Mouse (Mus musculus): ENCODE data around the gene Snap29. TPM values are rescaled to one million over a fixed set of nuclear protein-coding genes. Genes with fewer than 3 reads are reported as not detected.

The Snap29 gene
- polyA plus RNA-seq (2015; fragmentation: Nextera tagmentation; extraction: Ambion mirVana): 26.0 and 30.9 TPM in 2 replicates

- no peaks in the 10 kb centered on the region for H3K9me3 ChIP-seq (replicated peaks; ENCODE audit: control insufficient read depth, low read length, poor library complexity, severe bottlenecking)
- peak within 1 kb of the TSS; percentile 90 for H3K27ac ChIP-seq (ENCODE audit: low read length)
- peaks cover 30% of the 10 kb centered on the region for H3K4me1 ChIP-seq (ENCODE audit: control insufficient read depth, insufficient read depth, low read length)
- H3K27me3 ChIP-seq (ENCODE audit: control insufficient read depth, insufficient read depth, low read depth, low read length): no peaks in the 10 kb centered on the region
- ATAC-seq: peak; percentile 98
- H3K36me3 ChIP-seq (ENCODE audit: control insufficient read depth, insufficient read depth, low read length): no peaks in the 10 kb centered on the region
- under 1% methylated on average over 66 of the region's 69 CpGs for WGBS
- peak within 1 kb of the TSS; percentile 83 for H3K9ac ChIP-seq (ENCODE audit: low read depth, low read length)
- peak within 1 kb of the TSS; percentile 66 for H3K4me2 ChIP-seq (ENCODE audit: low read length)
- peak within 1 kb of the TSS; percentile 66 for H3K4me3 ChIP-seq (ENCODE audit: low read depth, low read length)
Observed at GRCm38 (mm10) chr16:17405736-17406443, at the start of gene Snap29, which contains the start of gene Pi4ka. Gene Snap29, plus strand, starts transcription at chr16:17405986. Gene Pi4ka, minus strand, starts transcription at chr16:17406314.

- Histone ChIP-seq H3K4me1 (ENCODE audit: control insufficient read depth, insufficient read depth, low read length) (no peaks in the 10 kb centered on the region), H3K27ac (ENCODE audit: low read length) (no peak overlapping the region), H3K27me3 (ENCODE audit: control insufficient read depth, insufficient read depth, low read depth, low read length) (no peaks in the 10 kb centered on the region), H3K9me3 (replicated peaks; ENCODE audit: control insufficient read depth, low read length, poor library complexity, severe bottlenecking) (no peaks in the 10 kb centered on the region), H3K4me2 (ENCODE audit: low read length) (no peak overlapping the region), H3K4me3 (ENCODE audit: low read depth, low read length) (no peak overlapping the region), H3K36me3 (ENCODE audit: control insufficient read depth, insufficient read depth, low read length) (peaks cover 42% of the 10 kb centered on the region), H3K9ac (ENCODE audit: low read depth, low read length) (no peak overlapping the region)
- no peak for ATAC-seq
- WGBS: 93% methylated on average over 6 of the region's 6 CpGs
Observed at GRCm38 (mm10) chr16:17356031-17356430, 49.8 kb upstream of the Snap29 start.

DNA sequence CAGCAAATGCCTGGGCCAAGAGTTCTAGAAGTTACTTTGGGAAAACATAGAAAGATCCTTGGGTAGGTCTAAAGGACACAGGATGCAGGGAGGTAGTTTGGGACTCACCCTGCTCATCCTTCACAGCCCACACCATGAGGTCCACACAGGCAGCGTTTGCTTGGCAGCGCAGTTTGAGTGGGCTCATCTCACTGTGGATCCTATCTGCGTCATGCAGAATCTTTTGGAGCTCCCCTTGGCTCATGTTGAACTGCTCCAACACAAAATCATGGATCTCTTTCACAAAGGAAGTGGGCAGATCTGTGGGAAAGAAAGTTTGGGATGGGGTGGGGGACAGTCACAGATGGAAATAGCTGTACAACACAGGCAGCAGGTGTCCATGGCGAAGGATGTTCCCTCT is 47.0 kb upstream of the Snap29 start:
- 96% methylated on average over 4 of the region's 4 CpGs for WGBS
- peaks cover 36% of the 10 kb centered on the region for H3K36me3 ChIP-seq (ENCODE audit: control insufficient read depth, insufficient read depth, low read length)
- ATAC-seq: no peak

GRCm38 (mm10) chr16:17382306-17382705 is 23.5 kb upstream of the Snap29 start:
- Histone ChIP-seq H3K27ac (ENCODE audit: low read length) (no peak overlapping the region), H3K36me3 (ENCODE audit: control insufficient read depth, insufficient read depth, low read length) (peaks cover 26% of the 10 kb centered on the region), H3K4me2 (ENCODE audit: low read length) (no peak overlapping the region), H3K9ac (ENCODE audit: low read depth, low read length) (no peak overlapping the region), H3K27me3 (ENCODE audit: control insufficient read depth, insufficient read depth, low read depth, low read length) (no peaks in the 10 kb centered on the region), H3K4me3 (ENCODE audit: low read depth, low read length) (no peak overlapping the region), H3K4me1 (ENCODE audit: control insufficient read depth, insufficient read depth, low read length) (no peaks in the 10 kb centered on the region), H3K9me3 (replicated peaks; ENCODE audit: control insufficient read depth, low read length, poor library complexity, severe bottlenecking) (no peaks in the 10 kb centered on the region)
- WGBS: 95% methylated on average over 4 of the region's 4 CpGs
- no peak for ATAC-seq

More for the DNA sequence above, 47.0 kb upstream of the Snap29 start:
- H3K9ac ChIP-seq (ENCODE audit: low read depth, low read length): no peak overlapping the region
- no peaks in the 10 kb centered on the region for H3K27me3 ChIP-seq (ENCODE audit: control insufficient read depth, insufficient read depth, low read depth, low read length)
- H3K4me2 ChIP-seq (ENCODE audit: low read length): no peak overlapping the region
- H3K4me3 ChIP-seq (ENCODE audit: low read depth, low read length): no peak overlapping the region
- no peaks in the 10 kb centered on the region for H3K4me1 ChIP-seq (ENCODE audit: control insufficient read depth, insufficient read depth, low read length)
- no peaks in the 10 kb centered on the region for H3K9me3 ChIP-seq (replicated peaks; ENCODE audit: control insufficient read depth, low read length, poor library complexity, severe bottlenecking)
- H3K27ac ChIP-seq (ENCODE audit: low read length): no peak overlapping the region

DNA sequence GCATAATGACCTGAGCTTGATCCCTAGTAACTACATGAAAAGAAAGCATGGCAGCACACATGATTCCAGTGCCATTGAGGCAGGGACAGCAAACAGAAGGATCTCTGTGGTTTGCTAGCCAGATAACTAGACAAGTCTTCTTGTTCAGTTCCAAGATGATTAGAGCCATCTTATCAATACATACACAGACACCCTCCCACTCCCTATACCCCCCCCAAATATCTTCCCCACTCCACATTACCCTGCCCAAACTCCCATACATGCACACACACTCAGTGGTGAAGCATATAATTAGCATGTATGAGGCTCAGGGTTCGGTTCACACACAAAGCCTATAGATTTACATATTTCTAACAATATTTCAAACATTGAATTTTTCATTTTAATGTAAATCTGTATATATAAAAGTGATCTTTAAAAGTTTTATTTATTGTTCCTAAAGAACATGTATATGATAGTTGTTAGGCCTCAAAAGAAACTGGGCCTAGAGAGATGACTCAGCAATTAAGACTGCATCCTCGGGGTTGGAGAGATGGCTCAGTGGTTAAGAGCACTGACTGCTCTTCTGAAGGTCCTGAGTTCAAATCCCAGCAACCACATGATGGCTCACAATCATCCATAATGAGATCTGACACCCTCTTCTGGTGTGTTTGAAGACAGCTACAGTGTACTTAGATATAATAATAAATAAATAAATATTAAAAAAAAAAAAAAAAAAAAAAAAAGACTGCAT is 22.0 kb upstream of the Snap29 start:
- Histone ChIP-seq H3K9me3 (replicated peaks; ENCODE audit: control insufficient read depth, low read length, poor library complexity, severe bottlenecking) (no peaks in the 10 kb centered on the region), H3K36me3 (ENCODE audit: control insufficient read depth, insufficient read depth, low read length) (peaks cover 21% of the 10 kb centered on the region), H3K9ac (ENCODE audit: low read depth, low read length) (no peak overlapping the region), H3K4me3 (ENCODE audit: low read depth, low read length) (no peak overlapping the region), H3K27me3 (ENCODE audit: control insufficient read depth, insufficient read depth, low read depth, low read length) (no peaks in the 10 kb centered on the region), H3K27ac (ENCODE audit: low read length) (no peak overlapping the region), H3K4me2 (ENCODE audit: low read length) (no peak overlapping the region), H3K4me1 (ENCODE audit: control insufficient read depth, insufficient read depth, low read length) (no peaks in the 10 kb centered on the region)
- 85% methylated on average over 2 of the region's 2 CpGs for WGBS
- ATAC-seq: no peak

DNA sequence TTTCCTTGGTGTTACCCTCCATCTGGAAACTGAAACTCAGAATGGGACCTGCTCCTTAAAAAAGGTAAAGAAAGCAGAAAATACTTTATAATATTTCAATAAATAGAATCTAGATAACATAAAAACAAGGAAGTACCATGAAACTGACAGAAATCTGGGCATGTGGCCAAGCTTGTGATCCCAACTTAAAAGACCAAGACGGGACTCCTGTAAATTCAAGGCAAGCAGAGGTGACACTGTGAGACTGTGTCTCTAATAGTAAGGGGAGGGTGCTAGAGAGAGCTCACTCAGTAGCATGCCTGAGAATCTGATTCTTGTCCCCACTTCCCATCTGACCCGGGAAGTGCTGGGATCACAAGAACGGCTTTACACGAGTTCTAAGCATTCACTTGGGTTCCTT is 13.0 kb upstream of the Snap29 start:
- no peak overlapping the region for H3K4me3 ChIP-seq (ENCODE audit: low read depth, low read length)
- ATAC-seq: no peak
- no peaks in the 10 kb centered on the region for H3K9me3 ChIP-seq (replicated peaks; ENCODE audit: control insufficient read depth, low read length, poor library complexity, severe bottlenecking)
- peaks cover 12% of the 10 kb centered on the region; the same call in 1 of the 2 replicates for H3K36me3 ChIP-seq (ENCODE audit: control insufficient read depth, insufficient read depth, low read length)
- no peak overlapping the region for H3K27ac ChIP-seq (ENCODE audit: low read length)
- no peaks in the 10 kb centered on the region for H3K27me3 ChIP-seq (ENCODE audit: control insufficient read depth, insufficient read depth, low read depth, low read length)
- WGBS: 78% methylated on average over 4 of the region's 4 CpGs
- no peaks in the 10 kb centered on the region; the same call in 1 of the 2 replicates for H3K4me1 ChIP-seq (ENCODE audit: control insufficient read depth, insufficient read depth, low read length)
- H3K4me2 ChIP-seq (ENCODE audit: low read length): no peak overlapping the region
- no peak overlapping the region for H3K9ac ChIP-seq (ENCODE audit: low read depth, low read length)

- ATAC-seq: no peak
- no peak overlapping the region for H3K4me2 ChIP-seq (ENCODE audit: low read length)
- 72% methylated on average over 1 of the region's 1 CpGs for WGBS
- no peaks in the 10 kb centered on the region for H3K9me3 ChIP-seq (replicated peaks; ENCODE audit: control insufficient read depth, low read length, poor library complexity, severe bottlenecking)
- H3K27me3 ChIP-seq (ENCODE audit: control insufficient read depth, insufficient read depth, low read depth, low read length): no peaks in the 10 kb centered on the region
- peaks cover 26% of the 10 kb centered on the region for H3K4me1 ChIP-seq (ENCODE audit: control insufficient read depth, insufficient read depth, low read length)
- H3K4me3 ChIP-seq (ENCODE audit: low read depth, low read length): no peak overlapping the region
- H3K36me3 ChIP-seq (ENCODE audit: control insufficient read depth, insufficient read depth, low read length): no peaks in the 10 kb centered on the region
- no peak overlapping the region for H3K27ac ChIP-seq (ENCODE audit: low read length)
- no peak overlapping the region for H3K9ac ChIP-seq (ENCODE audit: low read depth, low read length)
Observed at GRCm38 (mm10) chr16:17402855-17403254, 2.9 kb upstream of the Snap29 start.

DNA sequence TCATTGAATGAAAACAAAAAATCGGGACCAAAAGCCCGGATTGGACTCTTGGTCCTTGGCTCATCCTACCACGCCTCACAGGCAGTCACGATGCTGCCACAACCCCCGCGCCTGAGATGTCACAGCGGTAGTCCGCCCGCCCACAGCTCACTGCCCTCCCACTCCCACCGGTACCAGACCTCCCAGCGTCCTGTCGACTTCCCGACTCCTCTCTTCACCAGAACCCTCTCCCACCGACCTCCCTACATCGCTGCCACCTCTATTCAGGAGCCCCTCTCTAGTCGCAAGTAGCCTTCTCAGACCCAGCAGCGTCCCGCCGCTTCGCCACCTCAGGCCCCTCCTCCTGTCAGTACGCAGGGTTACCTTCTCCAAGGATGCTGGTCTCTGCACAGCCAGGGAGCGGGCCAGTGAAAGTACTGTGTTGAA is 502 bp upstream of the Snap29 start:
- Histone ChIP-seq H3K4me2 (ENCODE audit: low read length) (peak overlapping the region; percentile 66), H3K9ac (ENCODE audit: low read depth, low read length) (peak overlapping the region; percentile 79), H3K9me3 (replicated peaks; ENCODE audit: control insufficient read depth, low read length, poor library complexity, severe bottlenecking) (no peaks in the 10 kb centered on the region), H3K4me3 (ENCODE audit: low read depth, low read length) (peak overlapping the region; percentile 66), H3K27ac (ENCODE audit: low read length) (peak overlapping the region; percentile 90), H3K27me3 (ENCODE audit: control insufficient read depth, insufficient read depth, low read depth, low read length) (no peaks in the 10 kb centered on the region), H3K4me1 (ENCODE audit: control insufficient read depth, insufficient read depth, low read length) (peaks cover 30% of the 10 kb centered on the region), H3K36me3 (ENCODE audit: control insufficient read depth, insufficient read depth, low read length) (no peaks in the 10 kb centered on the region)
- under 1% methylated on average over 22 of the region's 22 CpGs for WGBS
- ATAC-seq: peak; percentile 88
